Mouse (Mus musculus): ENCODE measurements at regions not wholly inside any gene's neighbourhood (a gene's known extent, or its start where the extent isn't known, plus 50 kb on each side); places are given as distances from the start of the nearest gene placed in this dataset.

GRCm38 (mm10) chr1:35943800-35944199, 124.4 kb upstream of the Hs6st1 start:
- 42% methylated on average over 7 of the region's 7 CpGs for WGBS
- H3K27ac ChIP-seq (replicated peaks) = peak overlapping the region; percentile 79

GRCm38 (mm10) chr1:35944376-35944775, 123.8 kb upstream of the Hs6st1 start:
- Histone ChIP-seq H3K4me3 (no peak overlapping the region), H3K36me3 (no peaks in the 10 kb centered on the region), H3K27ac (replicated peaks) (peak overlapping the region; percentile 79), H3K27me3 (ENCODE audit: low read depth, poor library complexity, severe bottlenecking) (no peaks in the 10 kb centered on the region), H3K4me1 (peaks cover 51% of the 10 kb centered on the region), H3K9me3 (replicated peaks) (peaks cover 9% of the 10 kb centered on the region; the same call in 1 of the 2 replicates)
- WGBS = 14% methylated on average over 5 of the region's 5 CpGs
- DNase-seq (ENCODE audit: low spot score) = peak; percentile 51

More at GRCm38 (mm10) chr1:35943800-35944199, 124.4 kb upstream of the Hs6st1 start:
- Histone ChIP-seq H3K36me3 (no peaks in the 10 kb centered on the region), H3K27me3 (ENCODE audit: low read depth, poor library complexity, severe bottlenecking) (no peaks in the 10 kb centered on the region), H3K9me3 (replicated peaks) (peaks cover 9% of the 10 kb centered on the region; the same call in 1 of the 2 replicates), H3K4me3 (no peak overlapping the region; the same call in 1 of the 2 replicates), H3K4me1 (peaks cover 51% of the 10 kb centered on the region)
- DNase-seq (ENCODE audit: low spot score) = no peak

- 72% methylated on average over 8 of the region's 8 CpGs for WGBS
- Histone ChIP-seq H3K4me1 (peaks cover 51% of the 10 kb centered on the region), H3K4me3 (no peak overlapping the region), H3K9me3 (replicated peaks) (peaks cover 9% of the 10 kb centered on the region; the same call in 1 of the 2 replicates), H3K36me3 (no peaks in the 10 kb centered on the region), H3K27me3 (ENCODE audit: low read depth, poor library complexity, severe bottlenecking) (no peaks in the 10 kb centered on the region), H3K27ac (replicated peaks) (peak overlapping the region; percentile 79)
- DNase-seq (ENCODE audit: low spot score) = no peak
These were observed 123.4 kb upstream of the Hs6st1 start for GRCm38 (mm10) chr1:35944849-35945248.

GRCm38 (mm10) chr1:35945596-35945995, 122.6 kb upstream of the Hs6st1 start:
- no peaks in the 10 kb centered on the region for H3K36me3 ChIP-seq
- H3K4me1 ChIP-seq = peaks cover 51% of the 10 kb centered on the region
- peak overlapping the region; percentile 79 for H3K27ac ChIP-seq (replicated peaks)
- no peak for DNase-seq (ENCODE audit: low spot score)
- no peaks in the 10 kb centered on the region for H3K27me3 ChIP-seq (ENCODE audit: low read depth, poor library complexity, severe bottlenecking)
- peaks cover 9% of the 10 kb centered on the region; the same call in 1 of the 2 replicates for H3K9me3 ChIP-seq (replicated peaks)
- no peak overlapping the region for H3K4me3 ChIP-seq
- WGBS = 90% methylated on average over 4 of the region's 4 CpGs

GRCm38 (mm10) chr1:35948104-35948503, 120.1 kb upstream of the Hs6st1 start:
- H3K27me3 ChIP-seq (ENCODE audit: low read depth, poor library complexity, severe bottlenecking) = no peaks in the 10 kb centered on the region
- WGBS = 88% methylated on average over 5 of the region's 5 CpGs

GRCm38 (mm10) chr1:35951082-35951481, 117.1 kb upstream of the Hs6st1 start:
- DNase-seq (ENCODE audit: low spot score) = no peak
- peaks cover 9% of the 10 kb centered on the region; the same call in 1 of the 2 replicates for H3K9me3 ChIP-seq (replicated peaks)
- 82% methylated on average over 4 of the region's 4 CpGs for WGBS

More at GRCm38 (mm10) chr1:35948104-35948503, 120.1 kb upstream of the Hs6st1 start:
- no peak for DNase-seq (ENCODE audit: low spot score)
- H3K27ac ChIP-seq (replicated peaks) = no peak overlapping the region
- no peak overlapping the region for H3K4me3 ChIP-seq
- peaks cover 9% of the 10 kb centered on the region; the same call in 1 of the 2 replicates for H3K9me3 ChIP-seq (replicated peaks)
- peaks cover 29% of the 10 kb centered on the region for H3K4me1 ChIP-seq
- no peaks in the 10 kb centered on the region for H3K36me3 ChIP-seq

GRCm38 (mm10) chr1:35953721-35954120, 114.5 kb upstream of the Hs6st1 start:
- H3K27me3 ChIP-seq (ENCODE audit: low read depth, poor library complexity, severe bottlenecking) = no peaks in the 10 kb centered on the region
- DNase-seq (ENCODE audit: low spot score) = no peak
- H3K4me1 ChIP-seq = peaks cover 11% of the 10 kb centered on the region
- H3K27ac ChIP-seq (replicated peaks) = no peak overlapping the region
- H3K4me3 ChIP-seq = no peak overlapping the region
- WGBS = 85% methylated on average over 4 of the region's 4 CpGs
- H3K36me3 ChIP-seq = no peaks in the 10 kb centered on the region
- no peaks in the 10 kb centered on the region for H3K9me3 ChIP-seq (replicated peaks)

More at GRCm38 (mm10) chr1:35951082-35951481, 117.1 kb upstream of the Hs6st1 start:
- no peaks in the 10 kb centered on the region for H3K36me3 ChIP-seq
- no peak overlapping the region for H3K4me3 ChIP-seq
- no peaks in the 10 kb centered on the region for H3K27me3 ChIP-seq (ENCODE audit: low read depth, poor library complexity, severe bottlenecking)
- H3K4me1 ChIP-seq = no peaks in the 10 kb centered on the region
- no peak overlapping the region for H3K27ac ChIP-seq (replicated peaks)

- no peak for DNase-seq (ENCODE audit: low spot score)
- no peaks in the 10 kb centered on the region for H3K9me3 ChIP-seq (replicated peaks)
- 81% methylated on average over 8 of the region's 8 CpGs for WGBS
- H3K4me1 ChIP-seq = peaks cover 15% of the 10 kb centered on the region
- no peaks in the 10 kb centered on the region for H3K27me3 ChIP-seq (ENCODE audit: low read depth, poor library complexity, severe bottlenecking)
- peak overlapping the region; percentile 49 for H3K27ac ChIP-seq (replicated peaks)
- no peak overlapping the region for H3K4me3 ChIP-seq
- H3K36me3 ChIP-seq = no peaks in the 10 kb centered on the region
These were observed 110.5 kb upstream of the Hs6st1 start for GRCm38 (mm10) chr1:35957425-35958372.

- peaks cover 1% of the 10 kb centered on the region for H3K9me3 ChIP-seq (replicated peaks)
- 90% methylated on average over 4 of the region's 4 CpGs for WGBS
- no peaks in the 10 kb centered on the region for H3K36me3 ChIP-seq
- no peaks in the 10 kb centered on the region for H3K27me3 ChIP-seq (ENCODE audit: low read depth, poor library complexity, severe bottlenecking)
- DNase-seq (ENCODE audit: low spot score) = no peak
- H3K4me3 ChIP-seq = no peak overlapping the region
- peaks cover 15% of the 10 kb centered on the region for H3K4me1 ChIP-seq
- H3K27ac ChIP-seq (replicated peaks) = no peak overlapping the region
These were observed 108.5 kb upstream of the Hs6st1 start for GRCm38 (mm10) chr1:35959729-35960128.

- Histone ChIP-seq H3K27me3 (ENCODE audit: low read depth, poor library complexity, severe bottlenecking) (no peaks in the 10 kb centered on the region), H3K4me1 (peaks cover 15% of the 10 kb centered on the region), H3K36me3 (no peaks in the 10 kb centered on the region), H3K4me3 (no peak overlapping the region), H3K9me3 (replicated peaks) (peaks cover 9% of the 10 kb centered on the region), H3K27ac (replicated peaks) (0 out of 2 replicates have a peak overlapping the region, but pooled peaks have one; percentile 6)
- WGBS = 88% methylated on average over 2 of the region's 2 CpGs
- no peak for DNase-seq (ENCODE audit: low spot score)
These were observed 107.4 kb upstream of the Hs6st1 start for GRCm38 (mm10) chr1:35960844-35961243.

GRCm38 (mm10) chr1:35961923-35962322, 106.3 kb upstream of the Hs6st1 start:
- no peak for DNase-seq (ENCODE audit: low spot score)
- WGBS = 80% methylated on average over 6 of the region's 6 CpGs
- Histone ChIP-seq H3K4me3 (no peak overlapping the region), H3K27me3 (ENCODE audit: low read depth, poor library complexity, severe bottlenecking) (no peaks in the 10 kb centered on the region), H3K9me3 (replicated peaks) (peaks cover 9% of the 10 kb centered on the region), H3K27ac (replicated peaks) (no peak overlapping the region), H3K36me3 (no peaks in the 10 kb centered on the region), H3K4me1 (peaks cover 15% of the 10 kb centered on the region)

GRCm38 (mm10) chr1:35968489-35968888, 99.7 kb upstream of the Hs6st1 start:
- DNase-seq (ENCODE audit: low spot score) = no peak
- Histone ChIP-seq H3K9me3 (replicated peaks) (peaks cover 9% of the 10 kb centered on the region), H3K27me3 (ENCODE audit: low read depth, poor library complexity, severe bottlenecking) (no peaks in the 10 kb centered on the region), H3K27ac (replicated peaks) (no peak overlapping the region), H3K4me3 (no peak overlapping the region), H3K4me1 (peaks cover 3% of the 10 kb centered on the region; the same call in 1 of the 2 replicates), H3K36me3 (no peaks in the 10 kb centered on the region)
